Mouse (Mus musculus) myocyte (in vitro differentiated cells): ENCODE measurements around the gene Trappc1.

Source experiments
- MYOD1 ChIP-seq, 3 experiments: IDR thresholded peaks; one replicate each; pipeline ENCODE4 v1.6.1; 2011; ENCODE audit warnings: control low read depth in 2 of 3, low read depth in 2 of 3, mild to moderate bottlenecking in 2 of 3, moderate library complexity in 1 of 3; ENCODE audit not compliant: insufficient read length in 2 of 3, control insufficient read depth in 1 of 3
- POLR2A ChIP-seq: IDR thresholded peaks from one replicate; pipeline ENCODE4 v1.6.1; 2011; ENCODE audit warnings: low read depth, mild to moderate bottlenecking, control low read depth, moderate library complexity; ENCODE audit not compliant: insufficient read length
- POLR2AphosphoS2 ChIP-seq: IDR thresholded peaks from one replicate; pipeline ENCODE4 v1.6.1; 2011; ENCODE audit warnings: low read depth, control low read depth; ENCODE audit not compliant: insufficient read length
- SRF ChIP-seq: IDR thresholded peaks from one replicate; pipeline ENCODE4 v1.6.1; 2011; ENCODE audit warnings: low read depth; ENCODE audit not compliant: control insufficient read depth, insufficient read length
- TCF12 ChIP-seq: IDR thresholded peaks from one replicate; pipeline ENCODE4 v1.6.1; 2011; ENCODE audit warnings: mild to moderate bottlenecking, control low read depth; ENCODE audit not compliant: poor library complexity, insufficient read depth, severe bottlenecking

DNA sequence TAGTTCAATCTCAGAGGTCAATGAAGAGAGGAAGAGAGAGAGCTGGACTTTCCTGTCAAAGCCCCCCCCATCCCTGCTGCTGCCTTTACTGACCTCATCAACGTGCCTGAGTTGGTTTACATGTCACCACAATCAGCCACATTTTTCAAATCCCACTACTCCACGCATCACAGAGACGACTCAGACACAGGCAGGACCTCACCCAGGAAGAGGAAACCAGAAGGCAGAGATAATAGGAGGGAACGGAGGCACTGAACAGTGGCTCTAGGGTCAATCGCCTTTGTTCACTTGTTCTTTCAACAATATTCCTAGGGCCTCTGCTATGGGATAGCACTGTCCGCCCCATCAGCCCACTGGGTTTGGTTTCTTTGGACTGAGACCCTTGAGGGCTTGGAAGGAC is 3.9 kb downstream of the Trappc1 start:
- no peak for TF ChIP-seq POLR2A
- TF ChIP-seq POLR2AphosphoS2, result no peak
- TF ChIP-seq SRF, result no peak
- no peak for TF ChIP-seq MYOD1 (IDR thresholded peaks at IDR 0.05; ENCODE audit: control insufficient read depth in 1 of 3, insufficient read length in 2 of 3, low read depth in 2 of 3)
- no peak for TF ChIP-seq TCF12
